Mouse (Mus musculus) heart, postnatal 4 days (tissue): ENCODE measurements at regions not wholly inside any gene's neighbourhood (a gene's known extent, or its start where the extent isn't known, plus 50 kb on each side); places are given as distances from the start of the nearest gene placed in this dataset.
"Not testable (repeated sequence)": the region's sequence is repeated elsewhere in the genome, so short reads cannot be mapped to it uniquely, and the experiment has no call there.

ENCODE experiments used
- DNase-seq: peaks from one replicate; pipeline ENCODE4 v3.0.0; 2021

DNA sequence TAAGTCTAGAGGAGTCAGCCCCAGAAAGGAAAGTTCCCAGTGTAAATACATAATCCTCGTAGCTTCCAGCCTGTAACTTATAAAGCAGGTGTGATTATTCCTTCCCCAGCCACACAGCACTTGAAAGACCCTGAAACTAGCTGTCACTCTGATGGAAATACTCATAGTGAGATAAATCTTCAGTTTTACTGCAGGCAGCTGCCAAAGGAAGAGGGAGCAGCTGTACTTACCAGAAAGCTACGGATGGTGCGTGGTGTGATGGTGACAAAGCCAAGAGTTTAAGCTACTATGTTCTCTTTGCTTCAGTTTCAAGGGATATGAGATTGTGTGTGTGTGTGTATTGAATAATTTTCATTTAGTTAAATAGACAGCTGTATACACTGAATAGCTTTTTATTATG lies 1007.1 kb downstream of the Robo2 start:
- no peak for DNase-seq

DNA sequence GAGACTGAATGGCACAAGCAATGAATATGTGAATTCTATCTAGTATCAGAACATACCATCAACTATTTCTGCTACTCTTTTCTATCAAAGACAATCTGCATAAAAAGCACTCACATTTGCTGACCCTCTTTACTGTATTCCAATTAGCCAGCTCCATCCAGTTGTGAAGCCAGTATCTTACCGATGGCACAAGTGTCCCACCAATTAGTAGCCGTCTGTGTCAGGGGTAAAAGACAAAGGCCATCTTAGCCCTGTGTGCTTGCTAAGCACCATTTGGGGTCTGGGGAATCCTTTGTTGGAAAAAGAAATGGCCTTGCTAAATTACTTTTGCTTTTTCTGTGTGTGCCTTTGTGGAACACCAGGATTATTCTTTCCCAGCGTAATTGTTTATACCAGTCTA lies 1007.5 kb downstream of the Robo2 start:
- DNase-seq: no peak

DNA sequence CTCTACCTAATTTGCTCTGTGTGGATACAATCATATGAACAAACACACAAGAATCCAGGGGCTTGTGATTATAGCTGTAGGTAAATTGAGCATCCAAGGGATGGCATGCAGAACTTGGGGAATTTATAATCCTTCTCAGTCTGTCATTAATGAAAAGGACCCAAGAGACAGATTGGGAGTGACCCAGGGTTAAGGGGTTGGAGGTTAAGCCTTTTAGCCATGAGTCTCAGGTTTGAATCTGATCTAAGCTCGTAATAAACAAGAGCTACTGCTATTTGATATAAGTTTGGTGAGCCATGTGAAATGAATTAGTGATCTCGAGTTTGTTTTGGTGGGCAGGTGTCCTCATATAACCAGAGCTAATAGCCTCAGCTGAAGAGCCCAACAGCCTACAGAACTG lies 1032.6 kb downstream of the Robo2 start:
- DNase-seq: no peak

DNA sequence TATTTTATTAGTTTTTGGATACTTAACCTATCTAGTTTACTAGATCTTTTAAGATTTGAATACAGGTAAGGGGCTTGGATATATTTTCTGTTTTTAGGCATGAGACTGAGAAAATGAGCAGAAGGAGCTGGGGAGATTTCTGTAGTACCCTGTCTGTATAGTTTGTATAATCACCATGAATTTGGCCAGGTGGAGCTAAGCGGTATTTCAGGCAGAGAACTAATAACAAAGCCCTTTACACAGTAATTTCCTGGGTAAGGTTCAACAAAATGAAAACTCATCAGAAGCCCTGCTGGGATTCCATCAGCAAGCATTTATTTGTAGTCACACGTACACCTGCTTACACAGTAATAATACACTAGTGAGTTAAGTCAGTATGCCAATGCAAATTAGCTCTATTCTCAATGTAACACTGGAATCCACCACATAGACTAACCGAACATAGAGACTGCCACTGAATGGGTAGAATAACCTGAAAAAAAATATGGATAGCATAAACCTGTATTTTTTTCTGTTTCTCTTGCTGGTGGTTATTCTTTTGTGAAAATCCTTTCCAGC lies 1036.9 kb downstream of the Robo2 start:
- DNase-seq: no peak

DNA sequence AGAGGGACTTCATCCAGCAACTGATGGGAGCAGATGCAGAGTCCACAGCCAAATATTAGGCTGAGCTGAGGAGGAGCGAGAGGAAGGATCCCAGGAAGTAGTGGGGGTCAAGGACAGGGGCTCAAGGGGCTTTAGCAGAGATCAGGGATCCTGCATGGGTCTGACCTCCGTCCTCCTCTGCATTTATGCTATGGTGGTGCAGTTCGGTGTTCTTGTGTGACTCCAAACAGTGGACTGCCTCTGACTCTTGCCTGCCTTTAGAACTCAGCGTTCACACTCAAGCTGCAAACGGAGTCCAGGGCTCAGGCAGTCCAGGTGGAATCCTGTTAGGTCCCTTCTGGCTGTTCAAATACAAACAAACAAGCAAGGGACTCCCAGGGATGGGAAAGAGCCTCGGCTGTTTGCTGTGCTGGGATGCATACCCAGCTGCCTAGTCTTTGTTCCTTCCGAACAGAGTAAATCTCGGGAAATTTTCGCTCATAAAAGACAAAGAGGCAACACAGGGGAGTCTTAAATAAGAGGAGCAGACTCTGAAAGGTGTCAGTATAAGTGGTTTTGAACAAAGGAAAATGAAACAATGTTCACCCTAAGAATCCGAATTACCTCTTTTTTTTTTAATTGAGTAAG lies 1042.9 kb downstream of the Robo2 start:
- no peak for DNase-seq

DNA sequence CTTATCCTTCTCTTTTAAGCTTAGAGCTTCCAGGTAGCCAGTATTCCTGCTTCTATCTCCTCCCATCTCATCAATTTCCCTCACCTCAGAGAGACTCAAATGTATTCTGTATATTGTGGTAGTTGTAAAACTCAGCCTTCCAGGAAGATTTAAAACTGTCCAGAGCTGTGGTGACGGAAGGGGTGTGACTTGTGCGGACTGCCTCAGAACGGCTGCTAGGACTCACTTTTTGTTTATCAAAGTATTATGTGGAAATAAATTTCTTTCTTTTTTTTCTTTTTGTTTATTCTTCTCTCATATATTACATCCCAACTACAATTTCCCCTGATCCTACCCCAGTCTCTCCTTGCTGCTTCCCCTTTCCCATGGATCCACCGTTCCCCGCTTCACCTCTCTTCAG lies 1043.7 kb downstream of the Robo2 start:
- no peak for DNase-seq

DNA sequence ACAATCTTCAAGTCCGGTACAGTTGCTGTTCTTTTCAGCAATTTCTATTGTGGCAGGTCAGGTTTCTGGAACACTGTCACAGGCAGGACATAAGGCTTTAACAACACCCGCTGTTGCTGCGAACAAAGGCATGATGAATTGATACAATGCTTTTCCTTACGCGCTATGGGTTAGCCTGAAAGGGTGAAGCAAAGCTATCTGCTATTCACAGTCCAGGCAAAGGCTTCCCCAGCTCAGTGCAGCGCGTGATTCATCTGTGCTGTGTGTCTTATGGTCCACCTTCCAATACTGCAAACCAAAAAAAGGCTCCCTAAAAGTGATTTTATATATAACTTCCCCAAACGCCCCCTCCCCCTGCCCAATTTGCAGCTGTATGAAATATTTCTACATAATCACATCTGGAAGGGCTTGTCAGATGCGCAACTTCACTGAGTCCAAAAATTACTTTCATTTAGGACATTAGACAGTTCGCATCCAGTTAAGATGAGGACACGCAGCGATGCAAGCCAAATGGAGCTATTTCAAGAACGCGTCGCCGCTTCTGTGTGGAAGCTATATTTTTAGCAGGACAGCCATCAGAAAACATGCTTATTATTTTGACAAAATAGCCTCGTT lies 1044.3 kb downstream of the Robo2 start:
- peak; percentile 12 for DNase-seq

DNA sequence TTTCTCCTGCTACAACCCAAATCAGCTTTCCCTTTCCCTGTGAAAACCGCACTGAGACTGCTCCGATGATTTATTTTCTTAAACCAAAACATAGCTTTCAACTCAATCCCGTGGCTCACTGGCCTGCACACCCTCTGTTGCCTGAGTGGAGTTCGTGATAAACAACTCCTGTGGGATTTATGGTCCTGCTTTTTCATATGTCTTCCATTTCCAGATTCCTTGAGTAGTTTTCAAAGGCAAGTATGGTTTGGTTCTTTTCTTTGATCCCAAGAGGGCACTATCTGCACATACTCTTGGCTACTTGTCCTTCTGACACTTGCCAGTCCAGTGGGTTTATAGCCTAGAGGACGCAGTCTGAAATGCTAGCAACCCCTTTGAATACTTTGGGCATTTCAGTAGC lies 1042.6 kb downstream of the Robo1 start:
- no peak for DNase-seq

DNA sequence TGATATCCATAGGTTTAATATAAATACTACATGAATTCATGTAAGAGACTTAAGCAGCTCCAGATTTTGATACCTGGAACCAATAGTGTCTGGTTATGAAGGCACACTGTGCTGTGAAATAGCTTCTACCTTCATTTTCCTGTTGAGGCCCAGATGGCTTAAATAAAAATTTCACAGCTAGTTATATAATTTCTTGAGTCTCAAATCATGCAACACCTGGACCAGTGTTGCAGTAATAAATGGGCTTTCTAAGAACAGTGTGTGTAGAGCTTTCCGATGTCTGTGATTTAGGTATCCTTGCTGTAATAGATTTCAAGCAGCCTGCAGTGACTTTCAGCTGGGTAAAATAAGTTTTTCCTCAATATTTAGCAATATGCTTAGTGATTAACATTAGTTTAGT lies 1035.8 kb downstream of the Robo1 start:
- no peak for DNase-seq

DNA sequence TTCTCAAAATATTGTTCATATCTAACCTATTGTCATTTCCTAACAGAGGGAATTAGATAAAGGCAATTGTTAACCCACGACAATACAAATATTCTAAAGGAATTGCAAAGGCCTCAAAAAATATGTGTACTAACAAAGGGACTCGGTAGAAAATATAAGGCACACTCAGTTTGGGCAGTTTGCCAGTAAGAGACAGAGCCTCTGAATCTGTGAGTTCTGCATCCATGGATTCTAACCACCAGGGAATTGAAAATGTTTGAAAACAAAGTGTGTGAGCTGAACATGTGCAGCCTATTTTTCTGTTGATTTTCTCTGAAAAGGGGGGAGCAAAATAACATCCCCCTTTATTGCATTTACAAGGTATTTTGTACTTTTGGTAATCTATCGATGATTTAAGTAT lies 1035.4 kb downstream of the Robo1 start:
- DNase-seq: no peak

DNA sequence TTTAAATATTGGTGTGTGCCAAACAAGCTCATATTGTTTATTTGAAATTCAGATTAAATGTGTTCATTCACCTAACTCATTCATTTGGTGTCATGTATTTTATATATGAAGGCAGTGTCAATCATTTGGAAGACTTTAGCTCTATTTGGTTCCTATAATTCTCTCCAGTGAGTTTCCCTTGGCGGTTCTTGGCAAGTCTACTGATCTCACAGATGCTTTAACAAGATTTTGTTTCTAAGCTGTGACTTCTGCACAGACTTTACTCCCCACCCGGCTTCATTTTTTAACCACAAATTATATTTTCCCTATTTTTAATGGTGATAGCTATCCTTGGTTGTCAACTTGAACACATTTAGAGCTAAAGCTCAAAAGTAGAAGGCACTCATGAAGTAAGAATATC lies 1009.5 kb downstream of the Robo1 start:
- no peak for DNase-seq

DNA sequence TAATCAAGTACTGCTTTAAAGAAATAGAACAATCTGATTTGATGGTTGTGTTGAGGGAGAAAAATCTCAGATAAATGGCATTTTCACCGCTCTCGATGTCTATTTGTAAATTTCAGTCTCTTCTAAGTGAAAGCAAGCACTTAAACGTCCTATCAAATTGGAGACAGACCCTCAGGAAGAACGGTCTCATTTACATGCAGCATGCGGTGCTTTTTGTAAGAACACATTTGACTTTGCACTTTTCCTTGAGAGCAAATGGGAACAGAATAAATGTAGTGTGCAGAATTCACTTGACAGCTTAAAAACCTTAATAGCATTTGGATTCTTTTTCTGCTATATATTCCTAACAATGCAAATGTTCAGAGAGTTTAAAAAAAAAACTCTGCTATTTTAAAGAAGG lies 1002.0 kb downstream of the Robo1 start:
- DNase-seq: no peak

DNA sequence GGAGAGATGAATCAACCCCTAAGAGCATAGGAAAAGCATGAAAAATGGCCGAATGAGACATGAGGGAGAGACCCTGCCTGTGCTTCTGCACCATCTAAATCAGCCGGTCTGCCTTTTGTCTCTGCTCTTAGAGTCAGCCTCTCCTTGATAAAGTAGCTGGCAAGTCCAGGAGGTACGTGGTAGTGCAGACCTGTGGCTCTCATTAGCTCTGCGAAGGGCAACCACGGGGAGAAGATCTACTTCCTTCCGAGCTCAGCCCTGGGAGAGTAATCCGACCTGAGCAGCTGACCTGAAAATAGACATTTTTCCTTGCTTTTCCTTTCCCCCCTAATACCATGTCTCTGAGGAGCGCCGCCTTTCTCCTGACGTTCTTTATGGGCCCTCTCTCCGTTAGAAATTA lies 971.8 kb downstream of the Robo1 start:
- DNase-seq: no peak

DNA sequence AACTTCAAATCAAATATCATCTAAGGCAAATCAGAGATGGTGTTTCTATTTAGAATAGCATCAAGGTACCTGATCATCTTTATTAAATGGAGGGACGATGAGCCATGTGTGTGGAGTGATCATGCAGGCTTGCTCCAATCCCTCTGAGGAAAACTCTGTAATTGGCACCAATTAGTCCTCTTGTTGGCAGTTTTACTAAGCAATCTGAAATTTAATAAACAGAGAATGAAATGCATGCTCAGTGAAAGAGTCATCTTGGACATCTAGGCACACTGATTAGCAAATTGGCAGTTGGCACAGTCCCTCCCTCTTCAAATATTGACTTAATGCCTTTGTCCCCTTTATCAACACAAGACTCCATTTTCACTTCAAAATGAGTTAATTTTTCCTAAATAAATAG lies 951.6 kb downstream of the Robo1 start:
- DNase-seq: no peak

DNA sequence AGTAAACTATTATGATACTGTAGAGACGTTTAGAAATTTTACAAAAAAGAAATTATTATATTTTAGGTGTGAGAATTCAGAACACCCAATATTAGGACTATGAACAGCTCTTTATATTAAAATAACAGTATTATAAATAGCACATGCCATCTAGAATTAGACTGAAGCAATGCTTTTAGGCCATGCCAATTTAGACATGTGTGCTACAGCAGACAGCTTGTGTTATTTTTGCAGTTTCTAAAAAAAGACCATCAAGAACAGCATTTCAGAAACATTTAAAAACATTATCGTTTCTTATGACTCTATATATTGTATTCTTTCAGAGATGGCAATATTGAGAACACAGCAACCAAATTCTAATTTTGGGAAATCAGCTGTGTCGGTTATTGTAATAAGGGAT lies 951.2 kb downstream of the Robo1 start:
- no peak for DNase-seq

DNA sequence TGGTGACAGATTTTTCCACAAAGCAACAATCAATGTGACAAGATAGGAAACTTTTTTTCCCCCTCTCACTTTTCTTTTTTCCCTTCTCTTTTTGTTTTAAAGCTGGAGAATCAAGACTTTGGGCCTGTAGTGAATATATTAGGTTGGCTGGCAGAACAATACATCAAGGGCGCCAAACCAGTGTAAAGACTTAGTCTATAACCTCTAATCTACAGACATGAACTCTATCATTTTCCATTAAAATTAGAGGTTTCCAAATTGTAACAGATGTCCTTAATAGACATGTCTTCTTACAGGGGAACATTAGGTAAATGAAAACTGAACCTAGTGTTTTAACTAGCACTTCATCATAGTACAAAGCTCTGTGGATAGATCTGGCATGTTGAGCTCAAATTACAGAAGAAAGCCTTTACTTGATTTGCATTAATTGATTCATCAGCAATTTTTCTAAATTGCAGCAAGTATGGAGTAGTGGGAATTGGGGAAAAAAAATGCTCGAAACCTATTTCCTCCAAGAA lies 937.0 kb downstream of the Robo1 start:
- DNase-seq: no peak

DNA sequence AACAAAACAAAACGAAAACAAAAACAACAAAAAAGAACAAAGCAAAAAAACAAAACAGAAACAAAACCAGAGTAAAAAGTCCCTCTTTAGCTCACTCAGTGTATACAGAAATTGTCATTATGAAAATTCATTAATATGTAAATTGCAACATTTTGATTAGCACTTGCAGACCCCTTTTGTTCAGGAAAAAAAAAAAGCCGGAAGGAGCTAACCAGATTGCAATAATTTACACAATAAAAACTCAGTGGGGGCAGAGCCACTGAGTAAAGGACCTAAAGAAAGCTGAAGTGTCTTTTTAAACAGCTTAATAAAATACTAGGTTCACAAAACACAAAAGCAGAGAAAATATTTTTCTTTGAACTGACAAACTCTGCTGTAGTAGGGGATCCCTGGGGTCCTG lies 922.5 kb downstream of the Robo1 start:
- no peak for DNase-seq

DNA sequence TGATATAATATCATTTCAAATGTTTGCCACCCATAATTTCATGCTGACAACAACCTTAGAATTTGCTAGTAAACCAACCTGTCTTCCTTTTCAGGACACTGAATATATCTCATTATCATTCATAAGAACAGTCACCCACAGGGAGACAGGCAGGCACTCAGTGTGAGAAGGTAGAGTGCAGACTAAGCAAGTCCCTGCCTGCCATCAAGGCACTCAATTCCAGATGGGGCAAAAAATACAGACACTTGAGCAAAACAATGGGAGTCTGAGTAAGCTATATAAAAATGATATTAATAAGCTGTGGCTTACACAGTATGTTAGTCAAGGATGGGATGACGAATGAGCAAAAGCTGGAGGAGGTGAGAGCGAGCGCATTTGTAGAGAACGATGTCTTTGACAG lies 909.4 kb downstream of the Robo1 start:
- no peak for DNase-seq

DNA sequence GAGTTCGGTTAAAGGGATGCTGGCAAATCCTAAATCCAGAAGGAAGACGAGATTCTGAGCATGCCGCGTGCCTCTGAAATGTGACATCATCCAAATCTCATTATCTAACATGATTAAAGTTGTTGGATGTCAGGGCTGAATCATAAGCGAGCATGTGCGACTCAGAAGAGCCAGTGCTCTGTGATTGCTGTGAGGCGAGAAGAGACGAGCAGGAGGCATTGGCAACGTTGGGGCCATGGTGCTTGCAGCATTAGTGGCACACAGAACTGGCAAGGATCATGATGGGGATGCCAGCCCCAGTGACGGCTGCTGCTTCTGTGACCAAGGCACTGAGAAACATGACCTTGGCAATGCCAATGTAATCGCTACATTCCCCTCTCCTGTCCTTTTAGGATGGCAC lies 895.4 kb downstream of the Robo1 start:
- DNase-seq: no peak

DNA sequence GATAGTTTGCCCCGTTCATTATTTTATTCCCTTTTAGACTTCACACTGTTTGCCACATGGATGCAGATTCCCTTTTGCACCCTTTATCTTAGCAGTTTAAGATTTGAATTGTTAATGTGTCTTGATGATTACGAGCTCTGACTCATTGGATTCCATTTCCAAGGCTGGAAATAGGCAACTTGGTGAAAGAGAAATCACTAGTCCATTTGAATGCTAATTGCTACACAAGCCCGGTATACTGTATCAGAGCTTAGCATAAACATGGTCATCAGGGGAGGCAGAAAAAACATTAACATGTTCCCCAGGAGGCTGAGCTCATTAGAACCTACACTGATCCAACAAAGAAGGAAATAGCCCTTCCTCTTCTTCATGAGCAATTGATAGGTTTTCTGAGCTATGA lies 892.9 kb downstream of the Robo1 start:
- DNase-seq: no peak

DNA sequence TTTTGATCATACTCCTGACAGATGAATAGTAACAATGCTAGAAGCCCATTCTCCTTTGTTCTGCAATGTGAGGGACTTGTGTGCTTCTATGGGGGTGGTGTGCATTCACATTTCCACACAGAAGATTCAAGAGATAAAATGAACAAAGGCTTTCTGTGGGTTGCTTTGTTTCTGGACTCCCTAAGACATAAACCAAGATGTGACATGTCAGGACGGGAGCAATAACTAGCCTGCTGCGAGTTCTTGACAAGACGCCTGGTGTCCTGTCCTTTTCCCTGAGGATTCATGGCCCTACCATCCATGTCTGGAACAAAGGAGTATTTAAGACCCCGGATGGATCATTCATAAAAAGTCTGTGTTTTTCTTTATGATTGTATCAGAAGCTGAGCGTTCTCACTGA lies 874.7 kb downstream of the Robo1 start:
- no peak for DNase-seq

DNA sequence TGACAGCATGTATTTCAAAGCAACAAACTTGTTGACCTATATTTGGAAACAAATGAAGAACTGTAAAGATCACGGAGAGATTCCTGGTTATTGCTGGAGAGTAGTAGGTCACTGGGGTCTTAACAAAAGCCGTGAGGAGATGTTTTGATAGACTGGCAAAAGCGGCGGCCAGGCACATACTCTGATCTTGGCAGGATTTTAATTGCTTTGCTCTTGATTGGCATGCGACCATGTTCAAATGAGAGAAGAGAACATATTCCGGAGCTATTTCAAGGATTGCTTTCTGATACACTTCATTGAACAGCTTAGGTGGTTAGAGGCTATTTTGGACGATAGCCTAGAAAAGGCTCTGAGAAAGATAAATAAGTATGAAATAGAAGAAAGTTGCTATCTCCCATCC lies 874.2 kb downstream of the Robo1 start:
- DNase-seq: no peak

DNA sequence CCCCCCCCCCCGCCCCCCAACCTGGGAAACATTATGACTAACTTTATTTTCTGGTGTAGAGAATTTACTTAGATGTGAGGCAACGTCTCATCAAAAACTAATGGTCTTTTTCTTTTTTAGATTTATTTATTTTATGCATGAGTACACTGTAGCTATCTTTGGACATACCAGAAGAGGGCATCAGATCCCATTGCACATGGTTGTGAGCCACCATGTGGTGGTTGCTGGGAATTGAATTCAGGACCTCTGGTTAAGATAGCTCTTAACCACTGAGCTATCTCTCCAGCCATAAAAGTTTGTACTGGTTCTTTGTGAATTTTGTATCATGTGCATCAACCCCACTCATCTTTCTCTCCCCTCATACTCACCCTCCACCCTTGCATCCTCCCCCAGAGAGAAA lies 847.3 kb downstream of the Robo1 start:
- no peak for DNase-seq

DNA sequence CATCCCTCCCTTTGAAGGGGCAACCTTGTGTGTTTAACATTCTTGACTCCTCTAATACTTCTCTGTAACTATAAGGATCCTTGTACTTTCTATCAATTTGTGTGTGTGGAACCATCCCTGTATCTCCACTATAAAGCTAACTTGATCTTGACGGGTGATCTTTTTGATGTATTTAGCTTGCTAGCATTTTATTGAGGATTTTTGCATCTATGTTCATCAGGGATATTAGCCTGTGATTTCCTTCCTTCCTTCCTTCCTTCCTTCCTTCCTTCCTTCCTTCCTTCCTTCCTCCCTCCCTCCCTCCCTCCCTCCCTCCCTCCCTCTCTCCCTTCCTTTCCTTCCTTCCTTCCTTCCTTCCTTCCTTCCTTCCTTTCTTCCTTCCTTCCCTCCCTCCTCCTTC lies 819.8 kb downstream of the Robo1 start:
- not testable (repeated sequence) for DNase-seq

DNA sequence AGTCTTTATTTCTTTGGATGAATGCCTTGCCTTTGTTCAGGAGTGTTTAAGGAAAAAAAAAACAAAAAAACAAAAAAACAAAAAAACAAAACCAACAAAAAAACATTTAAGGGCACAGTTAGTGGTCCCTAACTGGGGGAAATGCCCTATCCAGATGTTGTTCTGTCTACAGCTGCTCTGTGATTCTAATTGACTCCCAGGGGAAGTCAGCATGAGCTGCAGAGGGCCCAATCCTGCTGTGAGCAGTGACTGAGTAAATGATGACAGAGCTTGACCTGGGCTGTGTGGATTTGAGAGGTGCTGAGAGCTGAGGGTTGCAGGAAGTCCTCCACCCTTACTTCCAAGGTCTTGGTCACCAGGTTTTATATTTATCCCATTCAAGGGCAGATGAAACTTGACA lies 812.5 kb downstream of the Robo1 start:
- DNase-seq: no peak
